Mouse (Mus musculus): ENCODE results near the gene Ssxb9.
"Not testable (repeated sequence)": the region's sequence is repeated elsewhere in the genome, so short reads cannot be mapped to it uniquely, and the experiment has no call there.

Ssxb9 gene

GRCm38 (mm10) chrX:8366678-8367077 lies at the start of gene Ssxb9:
Ssxb9 (plus strand) TSS chrX:8366978.
- not testable (repeated sequence) for DNase-seq

- DNase-seq: no peak
These were observed 39.7 kb upstream of the Ssxb9 start, which contains the start of gene Ssxb10 for GRCm38 (mm10) chrX:8327124-8327523. Ssxb10 (plus strand) TSS chrX:8327424.

GRCm38 (mm10) chrX:8413005-8413404 lies 46.2 kb downstream of the Ssxb9 start, which contains the start of gene Ssxb1:
Ssxb1 (plus strand) TSS chrX:8413305.
- DNase-seq: not testable (repeated sequence)
